Mouse (Mus musculus) liver, embryonic 16.5 days (tissue): ENCODE results near the gene Klhl1. TPM values are rescaled to one million over a fixed set of nuclear protein-coding genes. Genes with fewer than 3 reads are reported as not detected.
"Not testable (repeated sequence)": the region's sequence is repeated elsewhere in the genome, so short reads cannot be mapped to it uniquely, and the experiment has no call there.

ENCODE experiments used
- ATAC-seq: fragments of 200-750 bp; cut with Nextera tagmentation; 2 replicates; pipeline ENCODE4 v1.8.0; 2017; ENCODE audit warnings: low read depth, mild to moderate bottlenecking, moderate number of reproducible peaks, moderate library complexity
- H3K27ac ChIP-seq: fragments of 300-500 bp; sonication (generic); 2 replicates; pipeline ENCODE4 v1.5.1; 2014; ENCODE audit warnings: mild to moderate bottlenecking, low read length
- H3K27me3 ChIP-seq: fragments of 300-500 bp; sonication (generic); 2 replicates; pipeline ENCODE4 v1.6.1; 2014; ENCODE audit warnings: low read depth, low read length, mixed read lengths; ENCODE audit not compliant: control insufficient read depth, insufficient read depth
- H3K36me3 ChIP-seq: fragments of 300-500 bp; sonication (generic); 2 replicates; pipeline ENCODE4 v1.6.1; 2014; ENCODE audit warnings: mild to moderate bottlenecking; ENCODE audit not compliant: control insufficient read depth, insufficient read depth
- H3K4me1 ChIP-seq: fragments of 300-500 bp; sonication (generic); 2 replicates; pipeline ENCODE4 v1.6.1; 2014; ENCODE audit warnings: low read depth, low read length, mixed read lengths; ENCODE audit not compliant: control insufficient read depth
- H3K4me2 ChIP-seq: fragments of 300-500 bp; sonication (generic); 2 replicates; pipeline ENCODE4 v1.6.1; 2014; ENCODE audit warnings: low read depth, low read length, mixed read lengths
- H3K4me3 ChIP-seq: fragments of 300-500 bp; sonication (generic); 2 replicates; pipeline ENCODE4 v1.5.1; 2014; ENCODE audit warnings: low read depth, mild to moderate bottlenecking, low read length
- H3K9ac ChIP-seq: fragments of 300-500 bp; sonication (generic); 2 replicates; pipeline ENCODE4 v1.6.1; 2014; ENCODE audit warnings: low read depth, low read length
- H3K9me3 ChIP-seq: fragments of 300-500 bp; sonication (generic); replicated peaks from 2 replicates; pipeline ENCODE4 v1.6.1; 2016; ENCODE audit warnings: low read length; ENCODE audit not compliant: control insufficient read depth
- WGBS: fragments of 180-500 bp; shearing (Covaris S2); extraction: QIAGEN DNeasy Blood & Tissue Kit; methylation state at CpG from one replicate; pipeline ENCODE4 v1.1.7; 2014; ENCODE audit not compliant: insufficient replicate concordance; 5-methylcytosine and 5-hydroxymethylcytosine counted together
- polyA plus RNA-seq: library from polyadenylated mRNA; unstranded; fragments of >200 nt; fragmentation: Nextera tagmentation; extraction: Ambion mirVana; gene quantifications from 2 replicates; pipeline ENCODE4 v1.2.1, GENCODE M21; 2015

Klhl1 gene
- polyA plus RNA-seq, 1 experiment from 2014 or later: not detected

DNA sequence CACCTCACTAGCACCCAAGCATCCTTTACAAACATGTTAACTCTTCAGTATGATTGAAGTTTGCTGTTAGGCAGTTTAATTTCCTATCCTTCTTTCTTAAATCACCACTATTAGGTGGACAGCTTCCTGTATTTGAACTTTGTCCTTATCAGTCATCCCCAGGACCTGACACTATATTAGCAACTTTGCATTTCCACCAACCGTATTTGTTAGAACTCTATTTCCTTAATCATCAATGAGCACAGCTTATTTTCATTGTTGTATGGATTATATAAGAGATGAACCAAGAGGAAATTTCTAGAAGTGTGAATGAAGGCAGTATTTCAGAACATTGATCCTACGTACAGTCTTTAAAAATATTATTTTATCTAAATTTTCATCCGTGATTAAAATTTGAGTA is 156.2 kb downstream of the Klhl1 start:
- Histone ChIP-seq H3K9me3 (no peaks in the 10 kb centered on the region), H3K9ac (no peak overlapping the region), H3K4me2 (no peak overlapping the region), H3K4me3 (no peak overlapping the region), H3K27ac (no peak overlapping the region), H3K4me1 (no peaks in the 10 kb centered on the region), H3K27me3 (no peaks in the 10 kb centered on the region), H3K36me3 (no peaks in the 10 kb centered on the region)
- 68% methylated on average over 3 of the region's 3 CpGs for WGBS
- ATAC-seq: no peak

DNA sequence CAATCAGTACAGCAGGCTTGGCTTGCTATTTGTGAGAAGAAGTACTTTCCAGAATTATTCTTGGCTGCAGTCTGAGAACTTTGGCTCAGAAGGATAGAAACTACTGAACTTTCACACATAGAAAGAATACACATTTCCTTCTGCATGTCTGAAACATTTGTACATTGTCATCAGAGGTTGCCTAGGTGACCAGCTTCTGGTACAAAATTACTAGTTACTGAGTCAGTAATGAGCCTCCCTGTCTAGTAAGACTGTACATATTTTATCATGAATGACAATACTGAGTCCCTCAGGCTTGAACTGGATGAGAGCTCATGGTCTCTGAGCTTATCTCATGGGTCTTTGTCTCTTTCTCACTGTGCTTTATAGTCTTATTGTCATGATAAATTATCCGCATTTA is 170.7 kb downstream of the Klhl1 start:
- Histone ChIP-seq H3K9me3 (no peaks in the 10 kb centered on the region), H3K27ac (no peak overlapping the region), H3K4me1 (no peaks in the 10 kb centered on the region), H3K4me3 (no peak overlapping the region), H3K36me3 (no peaks in the 10 kb centered on the region), H3K27me3 (no peaks in the 10 kb centered on the region), H3K9ac (no peak overlapping the region), H3K4me2 (no peak overlapping the region)
- WGBS: 70% methylated on average over 1 of the region's 1 CpGs
- no peak for ATAC-seq

DNA sequence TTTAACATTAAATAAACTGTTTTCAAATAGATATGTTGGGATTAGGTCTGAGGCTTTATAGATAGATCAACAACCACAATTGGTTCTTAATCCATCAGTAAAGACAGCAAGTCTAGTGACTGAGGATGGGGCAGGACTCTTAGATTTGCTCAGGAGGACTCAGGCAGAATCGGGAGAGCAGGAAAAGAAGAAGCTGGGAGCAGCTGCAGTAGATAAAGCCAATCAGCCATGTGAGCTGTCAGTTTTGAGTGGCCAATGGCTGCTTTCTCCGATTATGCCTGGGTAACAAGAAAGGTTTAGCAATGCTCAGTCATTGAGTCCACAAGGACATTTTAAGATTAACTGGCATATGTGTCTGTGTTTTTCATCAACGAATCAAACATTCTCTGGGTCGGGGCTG is 187.8 kb downstream of the Klhl1 start:
- no peak overlapping the region for H3K4me2 ChIP-seq
- WGBS: 57% methylated on average over 4 of the region's 4 CpGs
- no peak for ATAC-seq
- no peaks in the 10 kb centered on the region for H3K27me3 ChIP-seq
- H3K27ac ChIP-seq: no peak overlapping the region
- no peak overlapping the region for H3K4me3 ChIP-seq
- no peaks in the 10 kb centered on the region for H3K9me3 ChIP-seq
- H3K36me3 ChIP-seq: no peaks in the 10 kb centered on the region
- no peaks in the 10 kb centered on the region for H3K4me1 ChIP-seq
- H3K9ac ChIP-seq: no peak overlapping the region

DNA sequence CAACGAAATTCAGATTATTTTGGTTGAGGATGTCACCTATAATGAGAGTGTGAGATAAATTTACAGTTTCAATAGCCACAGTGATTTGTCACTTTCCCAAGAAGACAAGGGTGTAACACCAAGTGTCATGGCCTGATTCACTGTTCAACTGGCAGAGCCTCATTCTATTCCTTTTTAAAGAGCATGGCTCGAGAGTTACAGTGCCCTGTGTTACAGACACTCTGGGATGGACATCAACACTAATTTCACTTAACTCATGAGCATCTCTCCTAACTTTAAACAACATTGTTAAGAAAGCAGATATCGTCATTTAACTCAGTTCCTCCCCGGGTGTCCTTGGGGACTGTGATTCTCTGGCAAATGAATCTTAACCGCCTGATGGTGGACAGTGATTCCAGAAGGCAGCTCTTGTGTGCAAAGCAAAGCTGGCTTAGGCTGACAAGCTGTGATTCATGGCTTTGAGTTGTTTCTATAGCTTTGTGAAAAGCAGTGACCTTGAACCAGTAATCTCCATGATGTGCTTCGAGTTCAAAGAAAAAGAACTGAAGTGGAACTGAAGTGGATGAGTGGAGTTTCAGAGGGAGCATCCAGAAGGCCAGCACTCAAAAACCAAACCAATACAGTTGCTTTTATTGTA is 301.0 kb downstream of the Klhl1 start:
- Histone ChIP-seq H3K4me3 (no peak overlapping the region), H3K27ac (no peak overlapping the region), H3K4me2 (no peak overlapping the region), H3K9ac (no peak overlapping the region), H3K36me3 (no peaks in the 10 kb centered on the region), H3K27me3 (no peaks in the 10 kb centered on the region), H3K4me1 (no peaks in the 10 kb centered on the region), H3K9me3 (no peaks in the 10 kb centered on the region)
- ATAC-seq: no peak
- 56% methylated on average over 6 of the region's 6 CpGs for WGBS

DNA sequence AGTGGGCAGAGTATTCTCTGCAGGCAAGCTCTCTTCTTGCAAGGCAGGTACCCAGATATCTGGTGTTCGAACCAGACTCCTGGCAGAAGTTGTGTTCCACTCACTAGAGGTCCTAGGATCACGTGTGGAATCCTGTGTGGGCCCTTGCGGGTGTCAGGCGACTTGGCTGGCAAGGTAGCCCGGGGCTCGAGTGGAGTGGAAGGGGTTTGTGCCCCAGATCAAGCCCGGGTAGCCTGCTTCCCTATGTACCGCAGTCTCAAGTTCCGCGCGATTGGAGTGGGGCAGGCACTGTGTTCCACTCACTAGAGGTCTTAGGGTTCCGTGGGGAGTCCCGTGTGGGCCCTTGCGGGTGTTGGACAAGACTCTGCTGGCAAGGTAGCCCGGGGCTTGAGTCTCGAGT is 324.1 kb downstream of the Klhl1 start:
- 79% methylated on average over 14 of the region's 16 CpGs for WGBS
- not testable (repeated sequence) for H3K27ac ChIP-seq, H3K4me2 ChIP-seq, H3K9ac ChIP-seq, H3K4me3 ChIP-seq, H3K36me3 ChIP-seq, H3K9me3 ChIP-seq, H3K27me3 ChIP-seq, H3K4me1 ChIP-seq, ATAC-seq

DNA sequence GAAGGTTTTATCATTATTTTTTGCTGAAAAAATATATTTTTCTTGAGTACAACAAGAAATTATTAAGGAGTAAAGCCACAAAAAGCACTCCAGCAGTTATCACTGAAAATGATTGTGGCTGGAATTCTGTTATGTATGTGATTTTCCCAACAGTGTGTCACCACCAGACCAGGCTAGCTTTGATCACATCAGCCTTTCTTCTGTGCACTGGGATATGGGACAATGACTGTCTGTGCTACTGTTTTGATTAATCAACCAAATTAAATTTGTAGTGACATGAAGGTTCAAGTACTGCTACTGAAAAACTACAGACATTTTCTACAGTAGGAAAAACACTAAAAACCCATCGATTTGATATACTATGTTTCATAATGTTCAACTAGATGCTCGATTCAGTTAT is 344.4 kb downstream of the Klhl1 start:
- Histone ChIP-seq H3K27ac (no peak overlapping the region), H3K4me1 (no peaks in the 10 kb centered on the region), H3K9me3 (no peaks in the 10 kb centered on the region), H3K27me3 (no peaks in the 10 kb centered on the region), H3K4me2 (no peak overlapping the region), H3K36me3 (no peaks in the 10 kb centered on the region), H3K9ac (no peak overlapping the region), H3K4me3 (no peak overlapping the region)
- WGBS: 43% methylated on average over 2 of the region's 2 CpGs
- no peak for ATAC-seq

DNA sequence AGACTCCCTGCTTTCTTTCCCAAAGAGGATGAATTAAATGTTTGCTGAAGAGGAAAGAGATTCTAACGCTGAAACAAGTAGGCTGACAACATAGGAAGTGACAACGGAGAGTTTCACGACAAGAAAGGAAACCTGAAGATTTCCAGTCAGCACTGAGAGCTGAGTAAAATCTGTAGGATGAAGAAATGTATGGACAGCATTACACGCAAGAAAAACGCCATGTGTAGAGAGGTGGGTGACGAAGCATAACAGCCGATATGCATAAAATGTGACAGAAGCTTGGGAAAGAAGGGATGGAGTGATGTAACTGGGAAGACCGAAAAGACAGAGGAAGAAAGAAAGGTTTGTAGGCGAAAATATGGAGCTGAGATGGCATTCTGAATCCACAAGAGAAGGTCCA is 375.8 kb downstream of the Klhl1 start:
- ATAC-seq: no peak
- Histone ChIP-seq H3K4me1 (no peaks in the 10 kb centered on the region), H3K4me3 (no peak overlapping the region), H3K9me3 (no peaks in the 10 kb centered on the region), H3K27ac (no peak overlapping the region), H3K4me2 (no peak overlapping the region), H3K36me3 (no peaks in the 10 kb centered on the region), H3K9ac (no peak overlapping the region), H3K27me3 (no peaks in the 10 kb centered on the region)
- WGBS: 55% methylated on average over 9 of the region's 9 CpGs

DNA sequence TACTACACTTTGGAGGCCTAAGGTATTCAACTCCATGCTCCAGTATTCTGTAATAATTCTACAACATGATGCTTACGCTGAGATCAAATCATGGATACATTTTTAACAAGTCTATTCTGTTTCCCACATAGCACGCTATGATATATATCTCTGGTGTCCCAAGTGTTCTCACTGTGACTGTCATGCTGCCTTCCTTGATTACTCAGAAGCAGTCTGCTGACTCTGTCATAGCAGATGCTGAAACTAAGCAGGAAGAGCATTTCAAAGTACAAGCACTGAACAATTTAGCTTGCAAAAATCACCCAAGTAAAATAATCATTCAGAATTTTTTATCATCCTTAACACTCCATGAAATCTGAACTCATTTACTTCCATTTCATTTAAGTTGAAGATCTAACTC is 378.7 kb downstream of the Klhl1 start:
- H3K27ac ChIP-seq: no peak overlapping the region
- no peak overlapping the region for H3K4me3 ChIP-seq
- H3K27me3 ChIP-seq: no peaks in the 10 kb centered on the region
- no peaks in the 10 kb centered on the region for H3K4me1 ChIP-seq
- H3K4me2 ChIP-seq: no peak overlapping the region
- H3K9ac ChIP-seq: no peak overlapping the region
- no peaks in the 10 kb centered on the region for H3K36me3 ChIP-seq
- H3K9me3 ChIP-seq: no peaks in the 10 kb centered on the region
- 69% methylated on average over 2 of the region's 2 CpGs for WGBS
- ATAC-seq: no peak

DNA sequence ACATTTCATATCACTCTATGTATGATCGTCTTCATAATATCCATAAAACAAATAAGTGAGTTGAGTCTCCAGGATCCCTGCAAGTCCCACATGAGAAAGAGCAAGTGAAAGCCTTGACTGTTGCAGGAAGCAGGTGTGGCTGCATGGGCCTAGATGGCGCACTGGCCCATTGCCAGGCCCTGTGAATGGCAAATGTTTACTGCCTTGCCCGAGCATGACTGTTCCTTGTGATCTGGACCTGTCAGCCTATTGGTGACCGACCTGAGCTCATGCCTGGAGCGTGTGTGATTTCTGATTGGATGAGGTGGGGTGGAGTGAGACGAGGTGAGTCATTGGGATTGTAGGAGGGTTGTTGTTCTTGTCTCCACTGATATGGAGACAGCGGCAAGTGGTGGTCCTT is 411.5 kb downstream of the Klhl1 start:
- H3K27ac ChIP-seq: no peak overlapping the region
- 57% methylated on average over 7 of the region's 7 CpGs for WGBS
- no peaks in the 10 kb centered on the region for H3K9me3 ChIP-seq
- H3K4me1 ChIP-seq: no peaks in the 10 kb centered on the region
- H3K36me3 ChIP-seq: no peaks in the 10 kb centered on the region
- H3K9ac ChIP-seq: no peak overlapping the region
- no peak overlapping the region for H3K4me2 ChIP-seq
- no peaks in the 10 kb centered on the region for H3K27me3 ChIP-seq
- no peak for ATAC-seq
- no peak overlapping the region for H3K4me3 ChIP-seq
